Mouse (Mus musculus) intestine, embryonic 15.5 days (tissue): ENCODE measurements around the gene Arl5c. TPM values are rescaled to one million over a fixed set of nuclear protein-coding genes. Genes with fewer than 3 reads are reported as not detected.

Experiments used
- ATAC-seq: fragments of 200-750 bp; cut with Nextera tagmentation; 2 replicates; pipeline ENCODE4 v1.8.0; 2017; ENCODE audit warnings: moderate TSS enrichment, moderate library complexity
- H3K27ac ChIP-seq: fragments of 300-500 bp; sonication (generic); 2 replicates; pipeline ENCODE4 v1.5.1; 2015; ENCODE audit warnings: mild to moderate bottlenecking, inconsistent platforms
- H3K27me3 ChIP-seq: fragments of 300-500 bp; sonication (generic); replicated peaks from 2 replicates; pipeline ENCODE4 v1.6.1; 2015; ENCODE audit warnings: inconsistent platforms
- H3K36me3 ChIP-seq: fragments of 300-500 bp; sonication (generic); 2 replicates; pipeline ENCODE4 v1.6.1; 2015; ENCODE audit warnings: inconsistent platforms
- H3K4me1 ChIP-seq: fragments of 300-500 bp; sonication (generic); replicated peaks from 2 replicates; pipeline ENCODE4 v1.6.1; 2015; ENCODE audit warnings: inconsistent platforms
- H3K4me2 ChIP-seq: fragments of 300-500 bp; sonication (generic); replicated peaks from 2 replicates; pipeline ENCODE4 v1.6.1; 2015; ENCODE audit warnings: mild to moderate bottlenecking, inconsistent platforms
- H3K4me3 ChIP-seq: fragments of 300-500 bp; sonication (generic); replicated peaks from 2 replicates; pipeline ENCODE4 v1.5.1; 2015; ENCODE audit warnings: inconsistent platforms
- H3K9ac ChIP-seq: fragments of 300-500 bp; sonication (generic); 2 replicates; pipeline ENCODE4 v1.6.1; 2015; ENCODE audit warnings: inconsistent platforms
- H3K9me3 ChIP-seq: fragments of 300-500 bp; sonication (generic); 2 replicates; pipeline ENCODE4 v1.6.1; 2016; ENCODE audit warnings: inconsistent platforms
- WGBS: fragments of 180-500 bp; shearing (Covaris S2); methylation state at CpG from one replicate; pipeline ENCODE4 v1.1.7; 2015; 5-methylcytosine and 5-hydroxymethylcytosine counted together
- polyA plus RNA-seq: library from polyadenylated mRNA; unstranded; fragments of >200 nt; fragmentation: Nextera tagmentation; extraction: Ambion mirVana; gene quantifications from 2 replicates; pipeline ENCODE4 v1.2.1, GENCODE M21; 2015

The Arl5c gene
- polyA plus RNA-seq, 1 experiment from 2014 or later = 7.6 TPM

GRCm38 (mm10) chr11:98027297-98027688 is 31.3 kb upstream of the Arl5c start:
- H3K27me3 ChIP-seq = no peaks in the 10 kb centered on the region
- H3K4me3 ChIP-seq = peak overlapping the region; percentile 99
- H3K4me2 ChIP-seq = peak overlapping the region; percentile 73
- no peak for ATAC-seq
- no peaks in the 10 kb centered on the region for H3K9me3 ChIP-seq
- peak overlapping the region; percentile 100 for H3K9ac ChIP-seq
- H3K36me3 ChIP-seq = peaks cover 19% of the 10 kb centered on the region
- WGBS = 0% methylated on average over 18 of the region's 18 CpGs
- H3K4me1 ChIP-seq = peaks cover 15% of the 10 kb centered on the region
- peak overlapping the region; percentile 89 for H3K27ac ChIP-seq

DNA sequence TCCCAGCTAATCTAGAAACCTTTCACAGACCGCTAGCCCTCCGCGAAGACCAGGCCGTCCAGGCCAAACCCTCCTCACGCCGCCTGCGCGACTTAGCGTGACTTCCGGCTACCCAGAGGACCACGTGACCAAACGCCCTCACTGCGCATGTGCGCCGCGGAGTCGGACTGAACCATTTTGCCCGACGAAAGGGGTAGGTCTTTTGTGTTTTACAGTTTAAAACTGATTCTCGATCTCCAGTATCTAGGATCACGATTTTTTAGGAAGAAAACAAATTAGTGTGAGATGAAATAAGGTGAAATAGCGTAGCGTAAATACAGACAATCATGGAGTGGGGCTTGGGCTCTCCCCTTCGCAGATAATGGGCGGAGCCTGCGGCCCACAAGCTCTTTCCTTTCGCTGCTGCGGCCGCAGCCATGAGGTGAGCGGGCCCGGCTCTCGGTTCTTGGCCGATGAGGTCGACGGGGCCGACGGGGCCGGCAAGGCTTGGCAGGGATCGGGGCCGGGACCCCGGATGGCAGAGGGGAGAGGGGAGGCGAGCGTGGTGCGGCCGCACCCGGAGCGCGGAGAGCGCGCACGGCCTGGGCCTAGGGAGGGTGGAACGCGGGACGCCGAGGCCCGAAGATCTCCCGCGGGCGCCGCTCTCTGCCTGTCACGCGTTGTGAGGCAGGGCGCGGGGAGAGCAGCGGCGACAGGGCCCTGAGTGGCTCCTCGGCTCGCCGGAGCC is 30.8 kb upstream of the Arl5c start, which contains the start of gene Rpl19:
Gene Rpl19, plus strand, starts transcription at position 141 of the 727 bp plus-strand sequence.
- Histone ChIP-seq H3K9ac (peak within 1 kb of the TSS; percentile 100), H3K4me3 (peak within 1 kb of the TSS; percentile 99), H3K9me3 (no peaks in the 10 kb centered on the region), H3K36me3 (peaks cover 19% of the 10 kb centered on the region), H3K27me3 (no peaks in the 10 kb centered on the region), H3K27ac (peak within 1 kb of the TSS; percentile 89), H3K4me1 (peaks cover 19% of the 10 kb centered on the region), H3K4me2 (peak within 1 kb of the TSS; percentile 73)
- under 1% methylated on average over 69 of the region's 69 CpGs for WGBS
- peak; percentile 86 for ATAC-seq

DNA sequence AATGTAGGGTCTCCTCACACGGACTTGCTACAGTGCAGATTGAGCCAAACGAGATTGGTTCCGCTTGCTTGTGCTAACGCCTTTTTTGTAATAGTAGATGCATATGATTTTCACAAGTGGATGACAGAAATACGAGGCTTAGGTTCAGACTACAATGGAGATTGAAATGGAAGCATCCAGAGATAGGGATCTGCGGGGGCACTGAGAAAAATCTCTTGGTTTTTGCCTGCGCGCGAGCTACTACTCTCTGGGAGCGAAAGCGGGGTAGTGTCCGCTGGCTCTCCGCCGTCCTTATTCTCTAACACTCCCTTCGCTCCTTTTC is 30.2 kb upstream of the Arl5c start:
- H3K27ac ChIP-seq = peak overlapping the region; percentile 89
- no peaks in the 10 kb centered on the region for H3K9me3 ChIP-seq
- peaks cover 24% of the 10 kb centered on the region for H3K4me1 ChIP-seq
- WGBS = 5% methylated on average over 15 of the region's 15 CpGs
- H3K4me2 ChIP-seq = peak overlapping the region; percentile 73
- ATAC-seq = no peak
- peaks cover 19% of the 10 kb centered on the region for H3K36me3 ChIP-seq
- peak overlapping the region; percentile 67 for H3K9ac ChIP-seq
- no peaks in the 10 kb centered on the region for H3K27me3 ChIP-seq
- peak overlapping the region; percentile 99 for H3K4me3 ChIP-seq

DNA sequence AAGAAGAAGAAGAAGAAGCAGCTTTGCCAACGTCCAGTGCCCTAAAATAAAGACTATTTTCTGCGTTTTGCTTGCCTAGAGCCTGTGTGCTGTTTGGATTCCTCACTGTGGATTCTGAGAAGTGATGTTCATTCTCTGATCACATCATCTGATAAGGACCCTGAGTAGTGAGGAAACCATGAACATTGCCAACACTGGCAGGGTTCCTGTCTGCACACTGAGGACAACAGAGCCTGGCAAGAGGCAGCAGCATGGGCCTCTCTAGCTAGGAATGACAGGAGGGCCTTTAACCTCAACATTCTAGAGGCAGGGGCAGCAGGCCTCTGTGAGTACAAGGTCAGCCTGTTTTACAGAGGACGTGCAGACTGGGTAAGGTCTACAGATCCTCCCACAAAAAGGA is 28.5 kb upstream of the Arl5c start:
- H3K27ac ChIP-seq = no peak overlapping the region
- H3K9ac ChIP-seq = no peak overlapping the region
- no peak for ATAC-seq
- WGBS = 85% methylated on average over 3 of the region's 3 CpGs
- peaks cover 14% of the 10 kb centered on the region for H3K36me3 ChIP-seq
- H3K4me1 ChIP-seq = peaks cover 32% of the 10 kb centered on the region
- H3K9me3 ChIP-seq = no peaks in the 10 kb centered on the region
- H3K4me3 ChIP-seq = no peak overlapping the region
- no peaks in the 10 kb centered on the region for H3K27me3 ChIP-seq
- H3K4me2 ChIP-seq = no peak overlapping the region

DNA sequence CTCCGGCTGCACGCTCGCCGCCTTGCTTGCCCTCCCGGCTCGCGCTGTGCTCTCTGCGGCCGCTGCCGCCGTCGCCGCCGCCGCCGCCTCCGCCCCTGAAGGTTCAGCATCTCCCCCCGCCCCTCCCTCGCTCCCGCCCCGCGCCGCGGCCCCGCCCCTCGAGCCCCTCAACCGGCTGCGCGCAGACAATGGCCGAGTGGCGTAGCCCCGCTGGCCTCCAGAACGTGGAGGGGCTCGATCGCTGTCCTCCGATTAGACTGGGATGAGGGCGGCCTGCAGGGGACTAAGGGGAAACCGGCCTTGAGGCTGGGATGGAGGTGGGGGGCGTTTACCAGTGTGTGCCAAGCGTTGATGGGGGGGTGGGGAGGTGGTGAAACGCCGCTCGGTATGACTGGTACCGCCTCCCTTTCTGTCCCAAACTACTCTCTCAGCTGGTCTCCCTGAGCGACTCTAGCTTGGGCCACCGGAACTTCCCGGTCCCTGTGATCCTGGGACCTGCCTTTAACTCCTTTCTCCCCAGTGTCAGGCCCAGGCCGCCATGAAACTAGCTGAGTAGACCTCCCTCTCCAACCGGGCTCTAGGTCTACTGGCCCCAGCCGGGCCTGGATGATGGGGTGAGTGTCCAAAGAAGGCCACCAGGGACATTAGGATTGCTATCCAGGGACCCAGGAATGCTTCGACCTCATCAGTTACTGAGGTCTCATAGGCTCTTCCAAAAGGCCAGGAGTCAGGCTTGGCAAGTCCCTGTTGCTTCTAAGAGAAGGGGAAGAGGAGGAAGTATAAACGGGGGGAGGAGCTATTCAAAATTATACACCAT is 26.8 kb upstream of the Arl5c start, which contains the start of gene Cacnb1:
Gene Cacnb1, minus strand, starts transcription at position 480 of the 817 bp plus-strand sequence.
- H3K4me1 ChIP-seq = peaks cover 32% of the 10 kb centered on the region
- 2% methylated on average over 48 of the region's 52 CpGs for WGBS
- peak within 1 kb of the TSS; percentile 79 for H3K27ac ChIP-seq
- peak within 1 kb of the TSS; percentile 85 for H3K9ac ChIP-seq
- no peaks in the 10 kb centered on the region for H3K36me3 ChIP-seq
- ATAC-seq = peak; percentile 36
- H3K4me2 ChIP-seq = peak within 1 kb of the TSS; percentile 98
- no peaks in the 10 kb centered on the region for H3K9me3 ChIP-seq
- no peaks in the 10 kb centered on the region for H3K27me3 ChIP-seq
- peak within 1 kb of the TSS; percentile 77 for H3K4me3 ChIP-seq

DNA sequence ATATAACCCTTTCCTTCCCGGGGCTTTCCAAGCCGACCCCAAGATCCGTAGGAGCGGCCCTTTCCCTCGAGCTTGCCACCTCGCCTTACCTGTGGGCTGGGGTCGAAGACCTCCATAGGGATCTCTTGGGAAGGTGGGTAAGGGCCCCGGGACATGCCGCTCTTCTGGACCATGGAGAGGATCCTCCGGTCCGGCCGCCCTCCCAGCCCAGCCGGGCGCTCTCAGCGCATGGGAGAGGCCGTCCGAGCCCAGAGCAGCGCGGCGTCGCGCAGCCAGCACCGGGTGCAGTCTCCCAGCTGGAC is 26.2 kb upstream of the Arl5c start:
- ATAC-seq = no peak; the same call in 1 of the 2 replicates

GRCm38 (mm10) chr11:98021565-98022252 is 25.7 kb upstream of the Arl5c start:
- peak overlapping the region; percentile 79; the same call in 1 of the 2 replicates for H3K27ac ChIP-seq
- H3K4me1 ChIP-seq = peaks cover 32% of the 10 kb centered on the region
- H3K9ac ChIP-seq = peak overlapping the region; percentile 85
- no peaks in the 10 kb centered on the region for H3K9me3 ChIP-seq
- WGBS = 6% methylated on average over 33 of the region's 34 CpGs
- H3K4me3 ChIP-seq = peak overlapping the region; percentile 77
- 0 out of 2 replicates have a peak, but pooled peaks cover 4% of the 10 kb centered on the region for H3K36me3 ChIP-seq
- peak overlapping the region; percentile 98 for H3K4me2 ChIP-seq
- no peaks in the 10 kb centered on the region for H3K27me3 ChIP-seq
- ATAC-seq = 0 out of 2 replicates have a peak, but pooled peaks have one; percentile 16

More for the DNA sequence above, 26.2 kb upstream of the Arl5c start:
- Histone ChIP-seq H3K36me3 (0 out of 2 replicates have a peak, but pooled peaks cover 2% of the 10 kb centered on the region), H3K4me3 (peak overlapping the region; percentile 77), H3K4me1 (peaks cover 32% of the 10 kb centered on the region), H3K9me3 (no peaks in the 10 kb centered on the region), H3K9ac (peak overlapping the region; percentile 85), H3K4me2 (peak overlapping the region; percentile 98), H3K27ac (peak overlapping the region; percentile 79), H3K27me3 (no peaks in the 10 kb centered on the region)
- WGBS = under 1% methylated on average over 23 of the region's 23 CpGs

DNA sequence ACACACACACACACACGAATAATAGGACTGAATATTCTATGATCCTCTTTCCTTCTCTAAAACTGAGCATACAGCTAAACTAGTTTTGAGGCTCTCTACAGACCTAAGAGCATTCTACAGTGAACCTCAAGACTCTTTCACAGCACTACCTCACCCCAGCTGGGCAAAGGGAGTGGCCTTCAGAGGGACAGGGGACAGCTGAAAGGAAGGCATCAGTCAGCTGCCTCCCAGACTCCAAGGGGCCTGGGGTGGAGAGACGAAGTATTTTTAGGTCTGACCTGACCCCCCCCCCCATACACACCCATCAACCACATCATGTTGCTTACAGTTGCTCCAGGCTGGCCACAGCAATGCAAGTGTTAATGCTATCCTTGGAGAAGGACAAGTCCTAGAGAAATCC is 25.1 kb upstream of the Arl5c start:
- Histone ChIP-seq H3K27ac (no peak overlapping the region), H3K4me3 (peak overlapping the region; percentile 77), H3K27me3 (no peaks in the 10 kb centered on the region), H3K9ac (0 out of 2 replicates have a peak overlapping the region, but pooled peaks have one; percentile 85), H3K4me1 (peaks cover 32% of the 10 kb centered on the region), H3K9me3 (no peaks in the 10 kb centered on the region), H3K36me3 (0 out of 2 replicates have a peak, but pooled peaks cover 4% of the 10 kb centered on the region), H3K4me2 (peak overlapping the region; percentile 98)
- ATAC-seq = no peak
- 39% methylated on average over 2 of the region's 2 CpGs for WGBS

GRCm38 (mm10) chr11:98020710-98021109 is 24.7 kb upstream of the Arl5c start:
- Histone ChIP-seq H3K27me3 (no peaks in the 10 kb centered on the region), H3K36me3 (0 out of 2 replicates have a peak, but pooled peaks cover 4% of the 10 kb centered on the region), H3K27ac (no peak overlapping the region), H3K4me3 (no peak overlapping the region), H3K9me3 (no peaks in the 10 kb centered on the region), H3K4me1 (peaks cover 28% of the 10 kb centered on the region), H3K9ac (no peak overlapping the region), H3K4me2 (peak overlapping the region; percentile 98)
- no peak for ATAC-seq
- 61% methylated on average over 1 of the region's 1 CpGs for WGBS

DNA sequence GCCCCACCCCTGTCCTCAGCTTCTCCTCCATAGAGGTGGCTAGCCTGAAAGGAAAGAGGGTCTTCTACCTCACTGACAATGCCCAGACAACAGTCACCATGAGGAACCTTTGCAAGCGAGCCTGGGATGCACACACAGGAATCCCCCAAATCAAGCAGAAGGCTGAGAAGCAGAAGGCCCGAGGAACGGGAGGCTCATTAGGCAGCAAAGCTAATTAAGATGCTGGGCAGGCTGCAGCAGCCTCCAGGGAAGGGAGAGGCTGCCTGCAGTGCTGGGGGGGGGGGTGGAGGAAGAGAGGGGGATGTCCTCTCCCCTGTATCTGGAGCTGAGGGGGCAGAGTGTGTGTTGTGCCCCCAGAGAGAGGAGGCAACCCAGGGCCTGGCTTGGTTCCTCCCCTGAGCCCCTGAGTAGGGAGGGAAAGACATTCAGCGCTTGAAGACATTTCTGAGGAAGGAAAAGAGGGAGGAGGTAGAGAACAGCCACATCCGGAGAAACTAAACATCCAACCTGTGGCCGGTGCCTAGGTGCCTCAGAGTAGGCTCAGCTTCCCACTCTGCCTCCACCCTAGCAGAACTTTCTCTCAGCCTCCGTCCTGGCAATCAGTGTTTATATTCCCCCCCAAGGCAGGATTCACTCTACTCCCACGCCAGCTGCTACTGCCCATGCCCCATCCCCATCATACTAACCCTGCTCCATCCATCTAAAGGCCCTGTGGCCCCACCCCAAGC is 24.1 kb upstream of the Arl5c start:
- H3K27me3 ChIP-seq = no peaks in the 10 kb centered on the region
- H3K27ac ChIP-seq = 0 out of 2 replicates have a peak overlapping the region, but pooled peaks have one; percentile 4
- 0 out of 2 replicates have a peak, but pooled peaks cover 5% of the 10 kb centered on the region for H3K36me3 ChIP-seq
- H3K4me2 ChIP-seq = peak overlapping the region; percentile 40
- no peak overlapping the region for H3K9ac ChIP-seq
- H3K4me3 ChIP-seq = no peak overlapping the region
- peaks cover 25% of the 10 kb centered on the region for H3K4me1 ChIP-seq
- ATAC-seq = no peak
- 39% methylated on average over 8 of the region's 8 CpGs for whole genome bisulfite sequencing
- H3K9me3 ChIP-seq = no peaks in the 10 kb centered on the region

GRCm38 (mm10) chr11:98018858-98019641 is 23.1 kb upstream of the Arl5c start:
- ATAC-seq = 0 out of 2 replicates have a peak, but pooled peaks have one; percentile 11

More at GRCm38 (mm10) chr11:98018858-98019641, 23.1 kb upstream of the Arl5c start:
- Histone ChIP-seq H3K4me2 (peak overlapping the region; percentile 40), H3K4me1 (peaks cover 25% of the 10 kb centered on the region), H3K36me3 (0 out of 2 replicates have a peak, but pooled peaks cover 7% of the 10 kb centered on the region), H3K27me3 (no peaks in the 10 kb centered on the region), H3K9me3 (no peaks in the 10 kb centered on the region), H3K27ac (no peak overlapping the region), H3K9ac (no peak overlapping the region), H3K4me3 (no peak overlapping the region)
- 36% methylated on average over 10 of the region's 10 CpGs for WGBS
